Mouse (Mus musculus): ENCODE data around the gene Ube2q2. TPM values are rescaled to one million over a fixed set of nuclear protein-coding genes. Genes with fewer than 3 reads are reported as not detected.

Ube2q2 gene
- total and polyA plus RNA-seq, 3 experiments: 13.1 to 24.4 (median 24.1) TPM

- Histone ChIP-seq H3K4me3 (replicated peaks in 1 of 3; ENCODE audit: low read depth in 2 of 3, low read length in 2 of 3, poor library complexity in 1 of 3) (no peak overlapping the region), H3K36me3 (replicated peaks in 1 of 2; ENCODE audit: control insufficient read depth in 1 of 2, insufficient read depth in 1 of 2, low read length in 1 of 2) (peaks cover 4 to 40% of the 10 kb centered on the region in 2 experiments), H3K4me1 (ENCODE audit: control insufficient read depth in 1 of 2, insufficient read depth in 2 of 2) (no peaks in the 10 kb centered on the region), H3K9ac (ENCODE audit: insufficient read depth, low read depth) (no peak overlapping the region), H3K27me3 (replicated peaks) (no peaks in the 10 kb centered on the region), H3K27ac (ENCODE audit: insufficient read depth, low read depth) (no peak overlapping the region), H3K4me2 (ENCODE audit: insufficient read depth, low read depth, poor library complexity, severe bottlenecking) (no peak overlapping the region), H3K79me2 (replicated peaks; ENCODE audit: control insufficient read depth, extremely low read depth, insufficient read depth, poor library complexity, severe bottlenecking) (no peaks in the 10 kb centered on the region), H3K9me3 (replicated peaks; ENCODE audit: low read length) (no peaks in the 10 kb centered on the region)
- in situ Hi-C loops (cut with MboI; ENCODE audit: low pct_ligation_motif_present, low pct_unique_long_range_greater_than_20kb, low sequenced_read_pairs) (no loop called here), dilution Hi-C loops (cut with MboI; ENCODE audit: extremely low pct_ligation_motif_present, extremely low pct_unique_long_range_greater_than_20kb, low sequenced_read_pairs) (no loop called here)
- TF ChIP-seq CTCF (conservative IDR thresholded peaks at IDR 0.05 in 1 of 2, IDR thresholded peaks at IDR 0.05 in 1 of 2; ENCODE audit: low read depth in 2 of 2, low read length in 2 of 2) (no peak), CHD1 (IDR thresholded peaks at IDR 0.05; ENCODE audit: low read depth, low read length) (no peak), POLR2A (IDR thresholded peaks at IDR 0.05; ENCODE audit: low read depth, low read length) (no peak), MAFK (IDR thresholded peaks at IDR 0.05; ENCODE audit: insufficient replicate concordance, low read length) (no peak)
- no peak for DNase-seq (ENCODE audit: extremely low read depth)
These were observed 50.7 kb downstream of the Ube2q2 start for GRCm38 (mm10) chr9:55199348-55199747.

- no peaks in the 10 kb centered on the region for H3K9me3 ChIP-seq (replicated peaks; ENCODE audit: low read length)
- in situ Hi-C loops (cut with MboI; ENCODE audit: low pct_ligation_motif_present, low pct_unique_long_range_greater_than_20kb, low sequenced_read_pairs) (no loop called here), dilution Hi-C loops (cut with MboI; ENCODE audit: extremely low pct_ligation_motif_present, extremely low pct_unique_long_range_greater_than_20kb, low sequenced_read_pairs) (no loop called here)
These were observed 59.8 kb downstream of the Ube2q2 start for GRCm38 (mm10) chr9:55208458-55208789.

GRCm38 (mm10) chr9:55208790-55209481 lies 60.3 kb downstream of the Ube2q2 start, which contains the start of gene Fbxo22:
Gene Fbxo22 (plus strand): TSS chr9:55208925.
- Histone ChIP-seq H3K4me1 (ENCODE audit: control insufficient read depth in 1 of 2, insufficient read depth in 2 of 2) (peaks cover 3 to 28% of the 10 kb centered on the region in 2 experiments; a peak in 3 of 4 replicates), H3K27me3 (replicated peaks) (no peaks in the 10 kb centered on the region), H3K9me3 (replicated peaks; ENCODE audit: low read length) (no peaks in the 10 kb centered on the region), H3K36me3 (replicated peaks in 1 of 2; ENCODE audit: control insufficient read depth in 1 of 2, insufficient read depth in 1 of 2, low read length in 1 of 2) (peaks cover 11 to 44% of the 10 kb centered on the region in 2 experiments), H3K4me2 (ENCODE audit: insufficient read depth, low read depth, poor library complexity, severe bottlenecking) (peak within 1 kb of the TSS; percentile 73), H3K27ac (ENCODE audit: insufficient read depth, low read depth) (peak within 1 kb of the TSS; percentile 44), H3K9ac (ENCODE audit: insufficient read depth, low read depth) (peak within 1 kb of the TSS; percentile 60), H3K79me2 (replicated peaks; ENCODE audit: control insufficient read depth, extremely low read depth, insufficient read depth, poor library complexity, severe bottlenecking) (peaks cover 8% of the 10 kb centered on the region), H3K4me3 (replicated peaks in 1 of 3; ENCODE audit: low read depth in 2 of 3, low read length in 2 of 3, poor library complexity in 1 of 3) (peak within 1 kb of the TSS; percentile 86 to 93 (median 91))
- dilution Hi-C loops (cut with MboI; ENCODE audit: extremely low pct_ligation_motif_present, extremely low pct_unique_long_range_greater_than_20kb, low sequenced_read_pairs): no loop called here
- peak; percentile 84 for DNase-seq (ENCODE audit: extremely low read depth)
- in situ Hi-C loops (cut with MboI; ENCODE audit: low pct_ligation_motif_present, low pct_unique_long_range_greater_than_20kb, low sequenced_read_pairs): no loop called here
- TF ChIP-seq CHD1 (IDR thresholded peaks at IDR 0.05; ENCODE audit: low read depth, low read length) (no peak), RCOR1 (conservative IDR thresholded peaks at IDR 0.05; ENCODE audit: low read depth, low read length) (0 out of 2 replicates have a peak, but pooled peaks have one; percentile 25), MAX (IDR thresholded peaks at IDR 0.05; ENCODE audit: low read length) (peak; percentile 70; the same call in 1 of the 2 replicates), USF2 (conservative IDR thresholded peaks at IDR 0.05; ENCODE audit: low read depth, low read length) (no peak), TCF12 (IDR thresholded peaks at IDR 0.05; ENCODE audit: low read depth, low read length) (peak; percentile 90), HCFC1 (IDR thresholded peaks at IDR 0.05; ENCODE audit: low read depth, low read length) (peak; percentile 87), ZKSCAN1 (IDR thresholded peaks at IDR 0.05; ENCODE audit: borderline replicate concordance, low read depth, low read length) (no peak), ELF1 (IDR thresholded peaks at IDR 0.05; ENCODE audit: low read depth, low read length) (peak; percentile 96), TBP (conservative IDR thresholded peaks at IDR 0.05; ENCODE audit: low read depth, low read length) (peak; percentile 85), ETS1 (conservative IDR thresholded peaks at IDR 0.05; ENCODE audit: low read depth, low read length) (no peak), ZNF384 (IDR thresholded peaks at IDR 0.05; ENCODE audit: low read depth, low read length) (no peak), NELFE (IDR thresholded peaks at IDR 0.05; ENCODE audit: low read depth, low read length) (peak; percentile 78), POLR2A (IDR thresholded peaks at IDR 0.05; ENCODE audit: low read depth, low read length) (peak; percentile 93), ZC3H11A (IDR thresholded peaks at IDR 0.05; ENCODE audit: low read depth, low read length) (no peak), MYC (IDR thresholded peaks at IDR 0.05; ENCODE audit: low read depth, low read length) (no peak), POLR2AphosphoS2 (IDR thresholded peaks at IDR 0.05; ENCODE audit: low read depth, low read length) (peak; percentile 89), USF1 (IDR thresholded peaks at IDR 0.05; ENCODE audit: low read depth, low read length) (no peak), MAZ (IDR thresholded peaks at IDR 0.05; ENCODE audit: low read depth, low read length) (no peak; the same call in 1 of the 2 replicates), BHLHE40 (IDR thresholded peaks at IDR 0.05; ENCODE audit: low read depth, low read length) (no peak; the same call in 1 of the 2 replicates), SMC3 (IDR thresholded peaks at IDR 0.05; ENCODE audit: low read depth, low read length) (no peak; the same call in 1 of the 2 replicates), MAFK (IDR thresholded peaks at IDR 0.05; ENCODE audit: insufficient replicate concordance, low read length) (no peak), E2F4 (IDR thresholded peaks at IDR 0.05; ENCODE audit: insufficient replicate concordance, low read depth, low read length) (no peak)

More at GRCm38 (mm10) chr9:55208458-55208789, 59.8 kb downstream of the Ube2q2 start:
- no peak for DNase-seq (ENCODE audit: extremely low read depth)
- peak overlapping the region; percentile 55 for H3K9ac ChIP-seq (ENCODE audit: insufficient read depth, low read depth)
- H3K4me2 ChIP-seq (ENCODE audit: insufficient read depth, low read depth, poor library complexity, severe bottlenecking): peak overlapping the region; percentile 73
- TF ChIP-seq MYC (IDR thresholded peaks at IDR 0.05; ENCODE audit: low read depth, low read length) (peak; percentile 61; the same call in 1 of the 2 replicates), USF1 (IDR thresholded peaks at IDR 0.05; ENCODE audit: low read depth, low read length) (no peak)
- H3K4me1 ChIP-seq (ENCODE audit: control insufficient read depth in 1 of 2, insufficient read depth in 2 of 2): peaks cover 3 to 28% of the 10 kb centered on the region in 2 experiments; a peak in 3 of 4 replicates
- 0 out of 2 replicates have a peak overlapping the region, but pooled peaks have one; percentile 8 for H3K27ac ChIP-seq (ENCODE audit: insufficient read depth, low read depth)
- peak overlapping the region; percentile 86 to 93 (median 91) for H3K4me3 ChIP-seq (replicated peaks in 1 of 3; ENCODE audit: low read depth in 2 of 3, low read length in 2 of 3, poor library complexity in 1 of 3)
- peaks cover 8% of the 10 kb centered on the region for H3K79me2 ChIP-seq (replicated peaks; ENCODE audit: control insufficient read depth, extremely low read depth, insufficient read depth, poor library complexity, severe bottlenecking)
- H3K36me3 ChIP-seq (replicated peaks in 1 of 2; ENCODE audit: control insufficient read depth in 1 of 2, insufficient read depth in 1 of 2, low read length in 1 of 2): peaks cover 8 to 41% of the 10 kb centered on the region in 2 experiments
- no peaks in the 10 kb centered on the region for H3K27me3 ChIP-seq (replicated peaks)
